Mouse (Mus musculus): Measurements from ENCODE around the gene Zfp786. TPM values are rescaled to one million over a fixed set of nuclear protein-coding genes. Genes with fewer than 3 reads are reported as not detected.
"Not testable (repeated sequence)": the region's sequence is repeated elsewhere in the genome, so short reads cannot be mapped to it uniquely, and the experiment has no call there.

Gene Zfp786
- 3.5 and 3.6 TPM in 2 replicates for polyA plus RNA-seq (2015; fragmentation: Nextera tagmentation; extraction: Ambion mirVana)

DNA sequence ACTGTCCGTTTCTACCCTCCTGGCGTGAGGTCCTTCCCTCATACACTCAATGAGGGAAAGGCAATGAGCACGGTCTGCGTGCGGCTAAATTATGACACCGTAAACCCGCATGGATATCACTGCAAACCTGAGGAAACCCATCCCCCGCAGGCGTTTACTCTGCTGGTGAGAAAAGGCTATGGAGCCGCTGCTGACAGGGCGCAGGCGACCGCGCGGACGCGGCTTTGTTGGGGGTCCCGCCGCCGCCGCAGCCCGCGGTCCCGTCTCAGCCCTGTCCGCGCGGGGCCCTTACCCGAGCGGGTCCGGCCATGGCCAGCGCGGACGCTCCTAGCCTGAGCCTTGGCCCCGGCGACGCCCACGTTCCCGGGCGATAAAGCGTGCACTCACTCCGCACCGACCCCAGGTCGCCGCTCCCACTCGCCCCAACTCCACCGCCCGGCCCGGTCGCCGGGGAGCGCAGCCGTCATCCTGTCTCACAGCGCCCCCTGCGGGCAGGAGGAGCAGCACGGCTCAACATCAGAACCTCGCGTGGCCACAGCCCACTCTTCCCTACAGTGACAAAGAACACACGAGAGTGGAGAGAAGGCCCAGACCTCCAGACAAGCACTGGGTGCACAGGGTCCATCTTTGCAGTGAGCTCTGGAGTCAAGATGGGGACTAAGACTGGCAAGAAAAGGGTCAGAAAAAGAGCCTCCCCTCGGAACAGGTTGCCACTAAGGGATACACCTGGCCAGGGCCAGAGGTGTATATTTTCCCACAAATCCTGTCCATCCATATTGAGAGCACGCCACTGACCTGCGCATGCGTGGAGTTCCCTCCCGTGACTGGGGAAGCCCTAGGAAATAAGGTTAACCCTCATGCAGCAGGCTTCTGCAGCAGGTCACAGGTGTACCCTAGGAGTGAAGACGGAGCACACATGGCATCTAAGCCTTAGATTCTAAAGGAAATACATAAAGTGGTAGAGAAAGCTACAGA is at the start of gene Zfp786:
TSS of gene Zfp786 (minus strand) at position 764 of the 975 bp plus-strand sequence.
- H3K9me3 ChIP-seq = no peaks in the 10 kb centered on the region

GRCm38 (mm10) chr6:47880166-47880565 is 49.5 kb upstream of the Zfp786 start:
- WGBS = 83% methylated on average over 10 of the region's 10 CpGs
- Histone ChIP-seq H3K27ac (no peak overlapping the region), H3K9me3 (no peaks in the 10 kb centered on the region), H3K4me2 (no peak overlapping the region), H3K4me3 (no peak overlapping the region), H3K9ac (no peak overlapping the region), H3K27me3 (no peaks in the 10 kb centered on the region), H3K36me3 (peaks cover 52% of the 10 kb centered on the region), H3K4me1 (peaks cover 19% of the 10 kb centered on the region)
- no peak for ATAC-seq (ENCODE audit: borderline replicate concordance, extremely low read depth, low FRiP score, low TSS enrichment)

More for the DNA sequence above, at the start of gene Zfp786:
- no peaks in the 10 kb centered on the region for H3K27me3 ChIP-seq
- H3K4me1 ChIP-seq = peaks cover 5% of the 10 kb centered on the region; the same call in 1 of the 2 replicates
- peak within 1 kb of the TSS; percentile 66 for H3K4me2 ChIP-seq
- no peaks in the 10 kb centered on the region for H3K36me3 ChIP-seq
- peak within 1 kb of the TSS; percentile 91 for H3K9ac ChIP-seq
- 2% methylated on average over 64 of the region's 64 CpGs for WGBS
- H3K27ac ChIP-seq = peak within 1 kb of the TSS; percentile 70
- ATAC-seq (ENCODE audit: borderline replicate concordance, extremely low read depth, low FRiP score, low TSS enrichment) = peak; percentile 89
- peak within 1 kb of the TSS; percentile 96 for H3K4me3 ChIP-seq

DNA sequence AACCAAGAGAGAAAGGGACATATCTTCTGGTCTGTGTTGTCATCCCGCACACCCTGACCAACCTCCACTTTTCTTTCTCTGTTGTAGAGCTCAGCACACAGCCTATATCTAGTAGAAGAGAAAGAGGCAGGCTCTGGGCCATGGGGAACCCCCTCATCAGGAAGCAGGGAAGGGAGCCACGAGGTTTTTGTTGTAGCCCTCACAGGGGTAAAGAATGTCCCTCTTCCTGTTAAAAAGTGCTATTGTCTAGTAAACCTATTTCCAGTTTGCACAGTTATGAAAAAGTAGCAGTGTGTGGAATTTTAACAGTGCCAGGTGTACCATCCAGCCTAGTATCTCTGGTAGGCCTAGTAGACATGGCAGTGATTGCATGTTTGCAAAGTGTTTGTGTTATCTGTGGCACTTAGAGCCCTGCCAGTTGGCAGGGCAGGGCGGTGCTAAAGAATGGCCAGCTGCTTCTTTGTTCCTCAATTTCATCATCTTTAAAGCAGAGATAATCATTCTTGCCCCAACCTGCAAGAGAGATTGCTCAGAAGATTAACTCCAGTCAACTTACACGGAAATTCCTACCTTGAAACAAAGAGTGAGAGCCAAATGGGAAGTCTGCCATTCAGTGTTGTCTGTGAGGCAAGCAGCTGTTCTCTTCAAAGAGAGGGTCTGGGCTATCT is 48.5 kb upstream of the Zfp786 start:
- Histone ChIP-seq H3K9me3 (no peaks in the 10 kb centered on the region), H3K27me3 (no peaks in the 10 kb centered on the region), H3K27ac (no peak overlapping the region), H3K4me1 (peaks cover 19% of the 10 kb centered on the region), H3K4me2 (peak overlapping the region; percentile 77), H3K36me3 (peaks cover 43% of the 10 kb centered on the region), H3K9ac (peak overlapping the region; percentile 91), H3K4me3 (peak overlapping the region; percentile 96)
- ATAC-seq (ENCODE audit: borderline replicate concordance, extremely low read depth, low FRiP score, low TSS enrichment) = no peak
- 56% methylated on average over 4 of the region's 4 CpGs for WGBS

GRCm38 (mm10) chr6:47878593-47878992 is 47.9 kb upstream of the Zfp786 start:
- H3K4me2 ChIP-seq = peak overlapping the region; percentile 77
- peaks cover 19% of the 10 kb centered on the region for H3K4me1 ChIP-seq
- no peaks in the 10 kb centered on the region for H3K9me3 ChIP-seq
- ATAC-seq (ENCODE audit: borderline replicate concordance, extremely low read depth, low FRiP score, low TSS enrichment) = no peak
- H3K27me3 ChIP-seq = no peaks in the 10 kb centered on the region
- H3K27ac ChIP-seq = peak overlapping the region; percentile 99
- peak overlapping the region; percentile 96 for H3K4me3 ChIP-seq
- WGBS = 30% methylated on average over 3 of the region's 3 CpGs
- H3K36me3 ChIP-seq = peaks cover 38% of the 10 kb centered on the region
- H3K9ac ChIP-seq = peak overlapping the region; percentile 91

GRCm38 (mm10) chr6:47878133-47878514 is 47.5 kb upstream of the Zfp786 start:
- Histone ChIP-seq H3K27me3 (no peaks in the 10 kb centered on the region), H3K36me3 (peaks cover 33% of the 10 kb centered on the region), H3K4me3 (peak overlapping the region; percentile 96), H3K9ac (peak overlapping the region; percentile 91), H3K9me3 (no peaks in the 10 kb centered on the region), H3K27ac (peak overlapping the region; percentile 99), H3K4me2 (peak overlapping the region; percentile 77), H3K4me1 (peaks cover 19% of the 10 kb centered on the region)
- ATAC-seq (ENCODE audit: borderline replicate concordance, extremely low read depth, low FRiP score, low TSS enrichment) = no peak
- WGBS = 0% methylated on average over 11 of the region's 11 CpGs

DNA sequence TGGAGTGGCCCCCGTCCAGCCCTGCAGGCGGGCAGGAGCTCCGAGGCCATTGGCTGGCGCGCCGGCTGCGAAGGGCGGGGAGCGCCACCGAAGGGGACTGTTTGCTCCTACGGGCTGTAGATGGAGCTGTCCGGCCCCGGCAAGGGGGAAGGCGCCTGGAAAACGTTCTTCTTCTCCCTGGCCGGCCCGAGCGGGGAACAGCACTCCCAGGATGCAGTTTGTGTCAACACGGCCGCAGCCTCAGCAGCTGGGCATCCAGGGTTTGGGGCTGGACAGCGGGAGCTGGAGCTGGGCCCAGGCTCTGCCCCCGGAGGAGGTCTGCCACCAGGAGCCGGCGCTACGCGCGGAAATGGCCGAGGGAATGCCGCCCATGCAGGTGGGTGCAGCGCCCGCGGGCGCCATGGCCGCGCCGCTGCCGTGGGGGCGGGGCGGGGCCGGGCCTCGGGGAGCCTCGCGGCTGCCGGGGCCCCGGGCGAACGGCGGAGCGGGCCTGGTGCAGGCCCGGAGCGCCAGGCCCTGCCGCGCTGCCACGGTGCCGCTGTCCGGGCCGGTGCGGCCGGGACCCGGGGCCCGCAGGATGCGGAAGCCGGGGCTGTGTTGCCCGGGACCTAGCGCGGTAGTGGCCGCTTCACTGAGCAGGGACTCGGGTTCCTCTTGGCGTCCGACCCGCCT is 46.9 kb upstream of the Zfp786 start:
- under 1% methylated on average over 71 of the region's 71 CpGs for WGBS

GRCm38 (mm10) chr6:47877058-47877457 is 46.4 kb upstream of the Zfp786 start, which contains the start of gene Zfp282:
Zfp282 (plus strand) TSS chr6:47877204.
- Histone ChIP-seq H3K4me1 (peaks cover 19% of the 10 kb centered on the region), H3K27me3 (no peaks in the 10 kb centered on the region), H3K36me3 (peaks cover 22% of the 10 kb centered on the region), H3K27ac (peak within 1 kb of the TSS; percentile 99), H3K9me3 (no peaks in the 10 kb centered on the region), H3K9ac (peak within 1 kb of the TSS; percentile 91), H3K4me2 (peak within 1 kb of the TSS; percentile 77), H3K4me3 (peak within 1 kb of the TSS; percentile 96)
- WGBS = 5% methylated on average over 9 of the region's 9 CpGs
- ATAC-seq (ENCODE audit: borderline replicate concordance, extremely low read depth, low FRiP score, low TSS enrichment) = no peak

More for the DNA sequence above, 46.9 kb upstream of the Zfp786 start:
- H3K9me3 ChIP-seq = no peaks in the 10 kb centered on the region
- no peaks in the 10 kb centered on the region for H3K27me3 ChIP-seq
- H3K4me3 ChIP-seq = peak overlapping the region; percentile 96
- peak overlapping the region; percentile 91 for H3K9ac ChIP-seq
- H3K4me1 ChIP-seq = peaks cover 19% of the 10 kb centered on the region
- H3K27ac ChIP-seq = peak overlapping the region; percentile 99
- peak overlapping the region; percentile 77 for H3K4me2 ChIP-seq
- peak; percentile 96 for ATAC-seq (ENCODE audit: borderline replicate concordance, extremely low read depth, low FRiP score, low TSS enrichment)
- peaks cover 28% of the 10 kb centered on the region for H3K36me3 ChIP-seq

- no peak for ATAC-seq (ENCODE audit: borderline replicate concordance, extremely low read depth, low FRiP score, low TSS enrichment)
- 94% methylated on average over 5 of the region's 5 CpGs for WGBS
Observed at GRCm38 (mm10) chr6:47872266-47872665, 41.6 kb upstream of the Zfp786 start.

DNA sequence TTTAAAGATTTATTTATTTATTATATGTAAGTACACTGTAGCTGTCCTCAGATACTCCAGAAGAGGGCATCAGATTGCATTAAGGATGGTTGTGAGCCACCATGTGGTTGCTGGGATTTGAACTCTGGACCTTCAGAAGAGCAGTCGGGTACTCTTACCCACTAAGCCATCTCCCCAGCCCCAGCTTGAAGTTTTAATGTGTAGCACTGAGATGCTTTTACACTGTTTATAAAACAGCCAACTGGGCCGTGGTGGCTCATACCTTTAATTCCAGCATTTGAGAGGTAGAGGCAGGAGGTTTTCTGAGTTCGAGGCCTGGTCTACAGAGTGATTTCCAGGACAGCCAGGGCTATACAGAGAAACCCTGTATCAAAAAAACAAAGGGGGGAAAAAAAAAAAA is 27.1 kb upstream of the Zfp786 start:
- 88% methylated on average over 3 of the region's 3 CpGs for WGBS
- not testable (repeated sequence) for H3K27ac ChIP-seq; H3K27me3 ChIP-seq; H3K4me2 ChIP-seq; H3K9ac ChIP-seq; H3K4me1 ChIP-seq; ATAC-seq (ENCODE audit: borderline replicate concordance, extremely low read depth, low FRiP score, low TSS enrichment); H3K4me3 ChIP-seq; H3K9me3 ChIP-seq
- H3K36me3 ChIP-seq = peaks cover 27% of the 10 kb centered on the region

More at GRCm38 (mm10) chr6:47872266-47872665, 41.6 kb upstream of the Zfp786 start:
- Histone ChIP-seq H3K4me1 (no peaks in the 10 kb centered on the region), H3K27ac (no peak overlapping the region), H3K9ac (no peak overlapping the region), H3K4me2 (no peak overlapping the region), H3K27me3 (no peaks in the 10 kb centered on the region), H3K36me3 (peaks cover 10% of the 10 kb centered on the region), H3K4me3 (no peak overlapping the region), H3K9me3 (no peaks in the 10 kb centered on the region)

DNA sequence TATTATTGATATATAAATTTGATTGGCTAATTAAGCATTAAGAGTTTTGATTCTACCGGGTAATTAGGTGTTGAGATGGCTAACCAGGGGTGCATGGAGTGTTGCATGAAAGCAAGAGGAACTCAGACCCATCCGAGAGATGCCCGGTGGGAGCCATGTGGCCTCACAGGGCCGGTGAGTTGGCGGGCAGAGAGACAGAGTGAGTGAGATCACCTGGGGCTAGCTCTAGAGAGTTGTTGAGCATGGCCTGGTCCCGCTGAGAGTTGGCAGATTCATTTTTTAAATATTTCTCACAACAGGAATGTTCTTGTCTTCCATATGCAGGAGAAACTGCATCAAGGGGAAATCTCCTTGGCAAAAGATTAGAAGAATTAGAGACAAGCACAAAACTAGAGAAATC is 26.6 kb upstream of the Zfp786 start:
- H3K4me1 ChIP-seq = no peaks in the 10 kb centered on the region
- H3K36me3 ChIP-seq = peaks cover 23% of the 10 kb centered on the region
- no peak overlapping the region for H3K4me3 ChIP-seq
- H3K4me2 ChIP-seq = no peak overlapping the region
- no peaks in the 10 kb centered on the region for H3K27me3 ChIP-seq
- no peak overlapping the region for H3K27ac ChIP-seq
- no peaks in the 10 kb centered on the region for H3K9me3 ChIP-seq
- ATAC-seq (ENCODE audit: borderline replicate concordance, extremely low read depth, low FRiP score, low TSS enrichment) = no peak
- H3K9ac ChIP-seq = no peak overlapping the region
- WGBS = 92% methylated on average over 6 of the region's 6 CpGs

DNA sequence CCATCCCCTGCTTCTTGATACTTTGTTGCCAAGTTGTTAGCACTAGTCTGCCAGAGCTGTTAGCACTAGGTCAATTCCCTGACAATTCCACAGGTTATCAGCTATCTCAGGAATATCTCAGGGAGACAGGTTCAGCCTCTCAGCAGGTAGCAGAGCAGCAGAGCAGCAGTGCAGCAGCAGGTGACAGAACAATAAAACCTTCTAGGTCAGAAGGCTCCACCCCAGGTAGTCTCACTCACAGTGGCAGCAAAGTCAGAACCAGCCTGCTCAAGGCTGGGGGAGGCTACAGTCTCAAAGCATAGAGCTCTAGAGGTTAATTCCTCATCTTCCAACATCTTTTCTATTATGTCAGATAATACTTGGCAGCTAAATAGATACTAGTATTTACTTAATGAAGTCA is 15.1 kb upstream of the Zfp786 start:
- ATAC-seq (ENCODE audit: borderline replicate concordance, extremely low read depth, low FRiP score, low TSS enrichment) = no peak
- Histone ChIP-seq H3K9ac (no peak overlapping the region), H3K4me3 (no peak overlapping the region), H3K27ac (no peak overlapping the region), H3K4me2 (no peak overlapping the region), H3K9me3 (no peaks in the 10 kb centered on the region), H3K27me3 (no peaks in the 10 kb centered on the region), H3K4me1 (no peaks in the 10 kb centered on the region), H3K36me3 (peaks cover 2% of the 10 kb centered on the region; the same call in 1 of the 2 replicates)
